Mouse (Mus musculus): ENCODE results near the gene Ccdc124. TPM values are rescaled to one million over a fixed set of nuclear protein-coding genes. Genes with fewer than 3 reads are reported as not detected.

Ccdc124 gene
- polyA plus RNA-seq, 1 experiment from 2014 or later: 124 TPM

DNA sequence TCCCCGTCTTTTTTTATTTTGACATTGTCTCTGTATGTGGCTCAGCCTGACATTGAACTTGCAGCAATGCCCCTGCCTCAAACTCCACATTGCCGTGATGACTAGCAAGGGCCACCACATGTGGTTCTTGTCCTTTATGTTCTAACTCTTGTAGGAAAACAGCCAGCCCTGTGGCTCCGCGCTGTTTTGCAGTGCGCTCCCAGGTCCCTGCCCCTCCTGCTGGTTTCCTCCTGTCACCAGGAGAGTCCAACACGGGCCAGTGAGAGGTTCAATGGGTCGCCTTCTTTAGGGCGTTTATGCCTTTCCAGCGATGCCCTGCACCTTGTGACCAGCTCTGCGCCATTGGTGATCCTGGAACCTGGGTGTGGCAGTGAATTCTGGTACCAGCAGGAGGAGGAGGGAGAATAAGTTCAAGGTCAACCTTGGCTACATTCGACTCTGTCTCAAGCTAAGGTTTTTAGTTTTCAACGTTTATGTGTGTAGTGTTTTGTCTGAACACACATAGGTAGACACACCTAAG is 7.7 kb downstream of the Ccdc124 start:
- 0 out of 2 replicates have a peak, but pooled peaks have one; percentile 0 for ATAC-seq (ENCODE audit: insufficient number of reproducible peaks, insufficient read depth, low FRiP score, low TSS enrichment, low read depth)

DNA sequence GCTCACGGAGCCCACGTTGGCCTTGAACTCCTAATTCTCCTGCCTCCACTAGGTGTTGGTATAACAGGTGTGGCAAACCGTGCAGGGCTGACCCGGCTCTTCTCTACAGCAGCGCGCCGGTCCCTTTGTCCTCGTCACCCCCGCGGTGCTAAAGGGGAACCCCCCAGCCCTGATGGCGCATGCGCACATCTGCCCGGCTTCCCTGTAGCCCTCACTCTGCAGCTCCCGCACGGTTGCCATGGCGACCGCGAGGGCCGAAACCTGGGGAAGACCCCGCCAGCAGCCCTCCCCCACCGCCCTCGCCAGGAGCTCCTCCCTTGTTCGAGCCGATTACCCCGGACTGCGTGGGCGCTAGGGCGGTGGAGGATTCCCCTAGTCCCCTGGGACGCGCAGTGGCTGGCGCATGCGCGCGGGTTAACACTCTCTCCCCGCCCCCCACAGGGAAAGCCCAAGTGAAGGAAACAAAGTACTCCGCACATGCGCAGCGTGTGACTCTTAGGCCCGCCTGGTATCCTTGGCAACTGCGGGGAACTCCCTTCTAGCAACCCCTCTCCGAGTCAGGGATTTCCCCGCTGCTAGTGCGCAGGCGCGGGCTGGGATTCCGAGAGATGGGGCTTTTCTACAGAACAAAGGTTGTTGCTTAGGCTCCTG is 8.3 kb downstream of the Ccdc124 start:
- Histone ChIP-seq H3K4me3 (peak overlapping the region; percentile 52), H3K27ac (peak overlapping the region; percentile 90), H3K27me3 (peaks cover 34% of the 10 kb centered on the region), H3K9me3 (no peaks in the 10 kb centered on the region), H3K36me3 (peaks cover 8% of the 10 kb centered on the region), H3K9ac (peak overlapping the region; percentile 74), H3K4me1 (peaks cover 57% of the 10 kb centered on the region), H3K4me2 (peak overlapping the region; percentile 96)
- WGBS: 0% methylated on average over 46 of the region's 46 CpGs
- peak; percentile 83 for ATAC-seq (ENCODE audit: insufficient number of reproducible peaks, insufficient read depth, low FRiP score, low TSS enrichment, low read depth)

More for the DNA sequence above, 7.7 kb downstream of the Ccdc124 start:
- H3K9me3 ChIP-seq: no peaks in the 10 kb centered on the region
- peak overlapping the region; percentile 90 for H3K27ac ChIP-seq
- H3K4me3 ChIP-seq: peak overlapping the region; percentile 52
- peaks cover 34% of the 10 kb centered on the region for H3K27me3 ChIP-seq
- peak overlapping the region; percentile 74 for H3K9ac ChIP-seq
- WGBS: 8% methylated on average over 12 of the region's 12 CpGs
- peak overlapping the region; percentile 96 for H3K4me2 ChIP-seq
- H3K36me3 ChIP-seq: peaks cover 8% of the 10 kb centered on the region
- peaks cover 57% of the 10 kb centered on the region for H3K4me1 ChIP-seq

DNA sequence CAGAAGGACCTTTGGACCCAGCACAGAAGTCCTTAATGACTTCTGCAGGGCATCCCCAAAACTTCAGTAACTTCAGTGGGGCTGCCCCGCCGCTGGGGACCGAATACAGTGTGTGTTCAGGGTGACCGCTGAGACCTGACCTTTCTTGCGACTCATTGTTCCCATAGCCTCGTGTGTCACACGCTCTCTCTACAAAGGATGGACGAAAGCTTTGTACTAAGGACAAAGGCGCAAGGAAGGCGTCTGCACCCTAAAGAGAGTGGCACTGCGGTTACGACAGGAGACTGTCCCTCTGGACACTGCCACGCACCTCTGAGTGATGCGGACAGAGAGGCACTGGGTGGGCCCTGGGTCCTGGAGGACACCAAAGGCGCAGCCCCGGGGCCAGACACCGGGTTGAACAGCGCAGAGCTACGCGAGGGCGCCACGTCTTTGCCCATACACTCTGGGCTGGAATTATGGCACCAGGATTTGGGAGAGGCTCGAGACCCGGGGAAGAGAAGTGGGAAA is 9.0 kb downstream of the Ccdc124 start:
- 2% methylated on average over 24 of the region's 24 CpGs for WGBS
- Histone ChIP-seq H3K4me1 (peaks cover 54% of the 10 kb centered on the region), H3K27ac (peak overlapping the region; percentile 90), H3K9me3 (no peaks in the 10 kb centered on the region), H3K36me3 (peaks cover 8% of the 10 kb centered on the region), H3K4me3 (peak overlapping the region; percentile 52), H3K27me3 (peaks cover 34% of the 10 kb centered on the region), H3K9ac (peak overlapping the region; percentile 74), H3K4me2 (peak overlapping the region; percentile 96)
- no peak for ATAC-seq (ENCODE audit: insufficient number of reproducible peaks, insufficient read depth, low FRiP score, low TSS enrichment, low read depth)

DNA sequence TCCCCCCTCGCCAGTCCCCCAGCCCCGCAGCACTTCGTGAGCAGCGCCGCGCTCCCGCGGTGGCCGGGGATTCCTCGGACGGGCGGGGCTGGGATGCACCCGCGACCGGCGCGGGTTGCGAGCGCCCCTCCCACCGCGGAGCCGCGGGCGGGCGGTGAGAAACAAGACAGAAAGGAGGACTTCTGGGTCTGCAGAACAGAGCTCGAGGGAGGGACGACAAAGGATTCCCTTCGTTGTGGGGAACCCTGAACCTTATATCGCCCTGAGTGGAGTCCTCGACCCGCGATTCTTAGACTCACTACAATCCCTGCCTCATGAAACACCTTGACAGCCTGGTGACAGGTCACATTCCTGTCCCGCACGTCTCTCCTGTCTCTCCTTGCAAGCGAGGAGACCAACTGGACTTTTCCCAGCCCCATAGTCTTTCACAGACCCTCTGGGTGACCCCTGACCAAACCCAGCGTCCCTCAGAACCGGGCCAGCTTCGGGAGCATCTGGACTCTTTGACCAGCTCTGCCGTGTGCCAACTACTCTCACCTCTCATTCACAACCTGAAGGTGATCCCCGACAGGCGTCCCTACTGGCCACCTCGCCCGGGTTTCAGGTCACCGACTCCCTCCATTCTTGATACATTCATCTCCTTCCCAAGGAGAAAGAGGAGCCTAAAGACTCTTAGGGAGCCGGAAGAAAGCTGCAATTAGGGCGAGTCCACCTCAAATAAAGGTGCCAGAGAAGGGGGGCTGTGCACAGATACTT is 9.6 kb downstream of the Ccdc124 start:
- peaks cover 48% of the 10 kb centered on the region for H3K4me1 ChIP-seq
- H3K9ac ChIP-seq: peak overlapping the region; percentile 74
- H3K27me3 ChIP-seq: peaks cover 34% of the 10 kb centered on the region
- WGBS: 1% methylated on average over 46 of the region's 46 CpGs
- peaks cover 8% of the 10 kb centered on the region for H3K36me3 ChIP-seq
- peak overlapping the region; percentile 52 for H3K4me3 ChIP-seq
- no peaks in the 10 kb centered on the region for H3K9me3 ChIP-seq
- H3K27ac ChIP-seq: peak overlapping the region; percentile 90
- ATAC-seq (ENCODE audit: insufficient number of reproducible peaks, insufficient read depth, low FRiP score, low TSS enrichment, low read depth): no peak
- peak overlapping the region; percentile 96 for H3K4me2 ChIP-seq

DNA sequence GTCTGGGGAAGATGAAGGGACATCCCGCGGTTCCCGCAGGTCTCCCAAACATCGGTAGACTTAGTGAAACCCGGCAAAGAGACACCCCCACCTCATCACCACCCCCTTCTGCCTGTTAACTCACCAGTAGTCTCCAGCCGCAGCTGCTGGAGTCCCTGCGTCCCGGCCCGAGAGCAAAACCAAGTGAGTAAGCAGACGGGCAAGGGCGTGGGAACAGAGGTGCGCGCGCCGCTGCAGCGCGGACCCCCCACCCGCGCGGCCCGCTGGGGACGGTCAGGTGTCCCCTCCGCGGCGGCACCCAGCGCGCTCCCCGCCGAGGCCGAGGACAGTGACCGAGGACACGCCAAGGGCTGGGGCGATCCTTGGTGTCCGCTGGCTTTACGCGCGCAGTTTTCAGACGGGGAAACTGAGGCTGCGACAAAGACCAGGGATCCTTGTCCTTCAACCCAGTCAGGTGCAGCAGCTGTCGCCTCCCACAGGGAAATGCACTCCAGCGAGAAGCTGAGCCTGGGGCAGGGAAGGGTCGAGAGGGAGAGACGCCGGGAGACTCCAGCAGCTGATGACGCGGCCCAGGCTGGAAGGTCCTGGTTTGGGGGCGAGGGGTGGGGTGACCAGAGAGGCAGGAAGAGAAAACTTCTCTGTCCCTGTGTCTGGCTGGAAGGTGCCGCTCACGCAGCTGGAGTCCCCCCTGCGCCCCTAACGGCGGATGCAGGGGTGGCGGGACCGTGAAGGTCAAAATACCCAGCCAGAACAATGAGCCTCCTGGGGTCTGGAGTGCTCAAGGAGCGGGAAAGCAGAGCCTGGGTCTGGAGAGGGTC is 10.7 kb downstream of the Ccdc124 start, which contains the start of gene Kcnn1:
TSS of gene Kcnn1 (minus strand) at position 435 of the 818 bp plus-strand sequence.
- no peak for ATAC-seq (ENCODE audit: insufficient number of reproducible peaks, insufficient read depth, low FRiP score, low TSS enrichment, low read depth)
- peaks cover 34% of the 10 kb centered on the region for H3K27me3 ChIP-seq
- peaks cover 42% of the 10 kb centered on the region for H3K4me1 ChIP-seq
- H3K9me3 ChIP-seq: no peaks in the 10 kb centered on the region
- peak within 1 kb of the TSS; percentile 96 for H3K4me2 ChIP-seq
- peak within 1 kb of the TSS; percentile 52 for H3K4me3 ChIP-seq
- peak within 1 kb of the TSS; percentile 90; the same call in 1 of the 2 replicates for H3K27ac ChIP-seq
- H3K36me3 ChIP-seq: peaks cover 6% of the 10 kb centered on the region
- peak within 1 kb of the TSS; percentile 74 for H3K9ac ChIP-seq
- WGBS: under 1% methylated on average over 54 of the region's 55 CpGs

DNA sequence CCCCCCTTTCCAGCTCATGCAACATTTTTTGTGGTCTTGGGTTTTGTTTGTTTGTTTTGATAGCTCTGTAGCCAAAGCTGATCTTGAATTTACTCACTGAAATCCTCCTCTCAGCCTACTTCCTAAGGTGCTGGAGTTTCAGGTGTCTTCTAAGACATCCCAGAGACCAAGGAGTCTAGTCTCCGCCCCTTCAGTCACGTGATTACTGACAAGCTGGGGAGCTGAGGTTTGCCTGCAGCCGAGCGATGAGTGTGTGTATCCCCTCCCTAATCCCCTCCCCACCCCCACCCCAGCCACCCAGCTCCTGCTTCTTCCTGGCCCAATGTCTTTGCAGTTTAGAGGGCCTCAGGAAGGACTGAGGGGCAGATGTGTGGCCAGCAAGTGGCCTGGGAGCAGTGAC is 16.2 kb downstream of the Ccdc124 start:
- Histone ChIP-seq H3K4me1 (peaks cover 26% of the 10 kb centered on the region), H3K4me3 (no peak overlapping the region), H3K4me2 (peak overlapping the region; percentile 89), H3K9ac (peak overlapping the region; percentile 41), H3K9me3 (no peaks in the 10 kb centered on the region), H3K27ac (peak overlapping the region; percentile 51), H3K36me3 (0 out of 2 replicates have a peak, but pooled peaks cover 5% of the 10 kb centered on the region), H3K27me3 (peaks cover 13% of the 10 kb centered on the region)
- 3% methylated on average over 4 of the region's 4 CpGs for WGBS
- no peak for ATAC-seq (ENCODE audit: insufficient number of reproducible peaks, insufficient read depth, low FRiP score, low TSS enrichment, low read depth)

DNA sequence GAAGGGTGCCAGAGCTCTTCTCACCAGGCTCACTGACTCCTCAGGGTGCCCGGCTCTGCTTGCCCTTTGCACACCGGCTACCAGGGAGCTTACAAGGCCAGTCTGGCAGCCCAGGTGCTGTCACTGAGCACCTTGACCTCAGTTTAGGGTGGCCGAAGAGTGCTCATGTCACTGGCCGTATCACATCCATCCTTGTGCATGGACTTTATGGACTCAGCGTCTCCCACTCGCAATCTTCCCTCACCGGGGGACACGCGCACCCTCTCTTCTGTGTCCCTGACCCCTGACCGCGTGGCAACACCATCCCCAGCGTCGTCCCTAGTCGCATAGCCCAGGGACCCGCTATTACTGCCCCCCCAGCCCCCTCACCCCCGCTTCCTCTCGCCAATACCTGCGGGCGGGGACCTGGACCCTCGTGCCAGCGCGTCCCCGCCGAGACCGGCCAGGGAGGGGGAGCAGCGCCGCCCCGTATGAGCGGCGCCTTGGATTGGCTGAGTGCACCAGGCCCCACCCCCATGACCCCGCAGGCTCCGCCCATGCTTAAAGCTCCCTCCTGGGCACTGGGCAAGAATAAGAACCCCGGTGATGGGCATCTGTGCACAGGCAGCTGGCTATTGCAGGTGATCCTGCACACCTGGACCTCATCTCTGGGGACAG is 17.1 kb downstream of the Ccdc124 start:
- Histone ChIP-seq H3K27me3 (peaks cover 5% of the 10 kb centered on the region), H3K4me3 (peak overlapping the region; percentile 56), H3K4me1 (peaks cover 22% of the 10 kb centered on the region), H3K27ac (peak overlapping the region; percentile 51; the same call in 1 of the 2 replicates), H3K9me3 (no peaks in the 10 kb centered on the region), H3K4me2 (peak overlapping the region; percentile 89), H3K36me3 (0 out of 2 replicates have a peak, but pooled peaks cover 5% of the 10 kb centered on the region), H3K9ac (peak overlapping the region; percentile 78)
- WGBS: 8% methylated on average over 33 of the region's 33 CpGs
- 0 out of 2 replicates have a peak, but pooled peaks have one; percentile 57 for ATAC-seq (ENCODE audit: insufficient number of reproducible peaks, insufficient read depth, low FRiP score, low TSS enrichment, low read depth)

DNA sequence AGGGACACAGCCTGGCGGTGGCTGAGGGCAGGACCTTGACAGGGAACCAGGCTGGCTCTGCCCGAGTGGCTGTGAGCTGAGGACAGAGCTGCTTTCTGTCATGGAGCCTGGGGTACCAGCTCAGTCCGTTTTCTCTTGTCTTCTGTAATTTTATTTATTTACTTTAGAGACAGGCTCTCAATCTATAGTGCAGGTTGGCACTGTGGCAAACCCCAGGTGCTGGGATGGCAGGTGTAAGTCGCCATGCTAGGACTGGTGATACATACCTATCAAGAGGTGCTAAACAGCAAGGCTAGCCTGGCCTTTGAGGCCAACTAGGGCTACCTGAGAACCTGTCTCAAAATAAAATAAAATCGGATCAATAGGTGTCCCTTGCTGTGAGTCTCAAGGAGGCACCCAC is 17.7 kb downstream of the Ccdc124 start:
- Histone ChIP-seq H3K9me3 (no peaks in the 10 kb centered on the region), H3K4me1 (peaks cover 22% of the 10 kb centered on the region), H3K27me3 (no peaks in the 10 kb centered on the region), H3K4me3 (peak overlapping the region; percentile 56; the same call in 1 of the 2 replicates), H3K4me2 (peak overlapping the region; percentile 89), H3K36me3 (0 out of 2 replicates have a peak, but pooled peaks cover 5% of the 10 kb centered on the region), H3K27ac (no peak overlapping the region), H3K9ac (no peak overlapping the region)
- WGBS: 64% methylated on average over 5 of the region's 5 CpGs
- no peak for ATAC-seq (ENCODE audit: insufficient number of reproducible peaks, insufficient read depth, low FRiP score, low TSS enrichment, low read depth)

DNA sequence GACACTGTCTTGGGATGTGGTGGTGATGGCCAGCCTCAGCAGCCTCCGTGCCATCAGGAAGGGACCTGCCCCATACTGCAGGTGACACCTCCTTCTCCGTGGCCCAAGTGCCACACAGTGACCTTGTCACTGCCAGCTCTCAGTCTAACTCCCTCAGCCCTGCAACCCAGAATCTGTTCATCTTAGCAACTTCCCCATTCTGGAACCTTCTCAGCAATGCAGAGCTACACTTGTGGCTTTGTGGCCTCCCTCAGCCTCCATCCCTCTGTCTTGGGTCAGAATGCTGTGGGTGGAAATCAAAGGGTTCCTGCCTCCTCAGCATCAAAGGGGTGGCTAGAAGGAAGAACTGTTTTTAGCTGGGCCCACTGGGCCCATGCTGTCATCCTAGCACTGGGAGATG is 19.9 kb downstream of the Ccdc124 start:
- H3K27ac ChIP-seq: no peak overlapping the region
- 0 out of 2 replicates have a peak, but pooled peaks cover 5% of the 10 kb centered on the region for H3K36me3 ChIP-seq
- no peak overlapping the region for H3K9ac ChIP-seq
- H3K27me3 ChIP-seq: no peaks in the 10 kb centered on the region
- H3K4me2 ChIP-seq: no peak overlapping the region
- ATAC-seq (ENCODE audit: insufficient number of reproducible peaks, insufficient read depth, low FRiP score, low TSS enrichment, low read depth): no peak
- no peaks in the 10 kb centered on the region for H3K9me3 ChIP-seq
- H3K4me3 ChIP-seq: no peak overlapping the region
- 83% methylated on average over 2 of the region's 2 CpGs for WGBS
- peaks cover 22% of the 10 kb centered on the region for H3K4me1 ChIP-seq

DNA sequence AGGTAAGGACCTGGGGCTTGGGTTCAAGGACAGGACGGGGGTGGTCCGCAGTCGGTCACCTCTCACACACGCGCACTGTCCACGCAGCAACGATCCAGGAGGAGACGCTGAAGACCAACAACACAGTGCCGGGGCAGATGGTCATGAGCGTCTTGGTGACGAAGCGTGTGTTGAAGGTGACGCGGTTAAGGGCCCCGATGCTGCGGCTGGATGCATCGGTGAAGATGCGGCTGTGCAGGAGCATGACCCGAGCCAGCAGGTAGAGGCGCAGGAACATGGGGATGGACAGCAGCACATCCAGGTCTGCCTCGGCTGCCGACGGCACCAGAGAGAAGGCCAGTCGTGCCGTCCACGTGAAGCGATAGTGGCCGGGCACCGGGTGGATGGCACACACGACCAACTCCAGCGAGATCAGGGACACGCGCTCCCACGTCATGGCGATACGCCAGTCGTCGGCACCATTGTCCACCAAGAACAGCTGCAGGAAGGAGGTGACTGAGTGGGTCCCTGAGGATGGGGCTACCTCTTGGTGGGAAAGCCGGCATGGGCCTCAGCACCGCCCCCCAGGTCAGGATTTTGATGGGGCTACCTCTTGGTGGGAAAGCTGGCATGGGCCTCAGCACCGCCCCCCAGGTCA is 21.0 kb downstream of the Ccdc124 start:
- H3K27me3 ChIP-seq: no peaks in the 10 kb centered on the region
- H3K4me3 ChIP-seq: no peak overlapping the region
- ATAC-seq (ENCODE audit: insufficient number of reproducible peaks, insufficient read depth, low FRiP score, low TSS enrichment, low read depth): no peak
- H3K4me1 ChIP-seq: peaks cover 14% of the 10 kb centered on the region
- no peak overlapping the region for H3K27ac ChIP-seq
- no peaks in the 10 kb centered on the region for H3K9me3 ChIP-seq
- 91% methylated on average over 41 of the region's 41 CpGs for WGBS
- no peak overlapping the region for H3K4me2 ChIP-seq
- H3K9ac ChIP-seq: peak overlapping the region; percentile 27; the same call in 1 of the 2 replicates
- H3K36me3 ChIP-seq: 0 out of 2 replicates have a peak, but pooled peaks cover 5% of the 10 kb centered on the region

Measured in embryonic facial prominence, embryonic 13.5 days (tissue).